Mouse (Mus musculus): ENCODE data around the gene Mbnl2. TPM values are rescaled to one million over a fixed set of nuclear protein-coding genes. Genes with fewer than 3 reads are reported as not detected.

Mbnl2 gene
- polyA plus RNA-seq, 1 experiment from 2014 or later = 163 TPM

DNA sequence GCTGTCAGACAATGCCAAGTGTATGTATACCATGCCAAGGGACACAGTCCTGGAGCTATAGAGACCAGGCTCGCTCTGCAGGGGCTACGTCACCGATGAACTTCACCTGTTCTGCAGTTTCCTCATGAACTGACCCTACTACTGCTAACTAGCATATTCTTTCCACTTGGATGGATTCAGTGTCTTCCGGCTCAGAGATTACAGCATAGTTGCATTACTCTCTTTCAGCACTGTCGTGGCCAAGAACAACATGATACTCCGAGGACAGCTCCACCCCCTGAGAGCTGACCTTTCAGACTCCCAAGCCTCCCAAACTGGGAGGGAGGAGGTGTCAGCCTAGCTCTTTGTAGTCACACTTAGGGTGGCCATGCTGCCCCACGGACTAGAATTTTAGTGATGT is 60.9 kb downstream of the Mbnl2 start:
- H3K4me1 ChIP-seq = peaks cover 40% of the 10 kb centered on the region
- no peak overlapping the region for H3K4me2 ChIP-seq
- peak overlapping the region; percentile 43 for H3K27ac ChIP-seq
- 50% methylated on average over 7 of the region's 7 CpGs for WGBS
- H3K4me3 ChIP-seq = no peak overlapping the region
- H3K9ac ChIP-seq = no peak overlapping the region
- no peaks in the 10 kb centered on the region for H3K9me3 ChIP-seq
- ATAC-seq (ENCODE audit: insufficient number of reproducible peaks, low FRiP score, low TSS enrichment, low read depth) = no peak
- H3K36me3 ChIP-seq = 0 out of 2 replicates have a peak, but pooled peaks cover 11% of the 10 kb centered on the region
- no peaks in the 10 kb centered on the region for H3K27me3 ChIP-seq

DNA sequence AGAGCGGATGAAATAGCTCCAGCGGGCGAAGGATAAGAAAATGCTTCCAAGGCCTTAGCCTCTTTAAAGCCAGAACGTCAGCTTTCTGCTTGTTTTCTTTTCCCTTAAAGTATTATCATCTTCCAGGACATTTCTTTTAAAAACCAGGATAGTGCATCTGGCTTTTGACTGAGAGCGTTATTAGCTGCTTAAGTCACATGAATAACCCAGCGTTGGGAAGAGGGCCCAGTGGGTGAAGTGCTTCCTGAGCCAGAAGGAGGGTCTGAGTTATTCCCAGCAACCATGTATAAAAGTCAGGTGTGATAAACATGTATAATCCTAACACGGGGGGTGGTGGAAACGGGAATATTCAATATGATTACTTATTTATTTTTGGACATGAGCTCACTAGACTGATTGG is 61.4 kb downstream of the Mbnl2 start:
- no peaks in the 10 kb centered on the region for H3K9me3 ChIP-seq
- no peak overlapping the region for H3K4me2 ChIP-seq
- peaks cover 43% of the 10 kb centered on the region for H3K4me1 ChIP-seq
- H3K4me3 ChIP-seq = no peak overlapping the region
- 62% methylated on average over 8 of the region's 8 CpGs for WGBS
- 0 out of 2 replicates have a peak, but pooled peaks cover 11% of the 10 kb centered on the region for H3K36me3 ChIP-seq
- peak overlapping the region; percentile 43 for H3K27ac ChIP-seq
- no peaks in the 10 kb centered on the region for H3K27me3 ChIP-seq
- no peak overlapping the region for H3K9ac ChIP-seq
- ATAC-seq (ENCODE audit: insufficient number of reproducible peaks, low FRiP score, low TSS enrichment, low read depth) = no peak

DNA sequence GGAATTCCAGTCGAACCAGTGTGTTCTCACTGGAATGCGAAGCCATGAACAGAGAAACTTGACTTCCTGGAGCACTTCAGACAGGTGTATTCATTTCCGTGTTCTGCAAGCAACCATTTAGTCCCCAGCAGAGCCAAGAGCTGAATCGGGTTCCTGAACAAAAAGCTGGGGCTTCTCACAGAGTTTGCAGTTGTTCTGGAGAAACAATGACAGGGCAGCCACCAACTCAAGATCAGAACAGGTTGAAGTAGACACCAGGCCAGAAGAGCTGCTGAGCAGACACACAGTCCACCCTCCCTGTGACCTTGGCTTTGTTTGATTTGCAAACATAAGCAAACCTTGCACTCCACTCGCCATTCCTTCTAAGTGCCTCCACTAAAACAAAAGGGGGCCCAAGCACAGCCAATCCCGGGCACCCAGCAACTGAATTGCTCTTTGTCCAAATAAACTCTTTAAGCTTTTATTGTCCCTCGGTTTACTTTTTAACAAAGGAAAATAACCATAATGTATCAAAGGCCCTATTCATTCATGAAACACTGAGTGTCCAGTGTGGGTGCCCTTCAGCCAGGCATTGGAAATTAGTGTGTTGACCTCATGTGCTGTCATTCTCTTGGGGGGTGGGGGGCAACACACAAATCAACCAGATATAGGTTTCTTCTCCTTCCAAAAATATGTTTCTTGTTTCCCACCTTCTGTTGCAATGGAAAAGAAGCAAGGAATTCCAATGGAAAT is 62.4 kb downstream of the Mbnl2 start:
- no peak overlapping the region for H3K4me3 ChIP-seq
- peaks cover 47% of the 10 kb centered on the region for H3K4me1 ChIP-seq
- H3K27ac ChIP-seq = 0 out of 2 replicates have a peak overlapping the region, but pooled peaks have one; percentile 5
- 39% methylated on average over 7 of the region's 7 CpGs for WGBS
- no peak overlapping the region for H3K9ac ChIP-seq
- H3K9me3 ChIP-seq = no peaks in the 10 kb centered on the region
- 0 out of 2 replicates have a peak, but pooled peaks cover 11% of the 10 kb centered on the region for H3K36me3 ChIP-seq
- H3K27me3 ChIP-seq = no peaks in the 10 kb centered on the region
- no peak for ATAC-seq (ENCODE audit: insufficient number of reproducible peaks, low FRiP score, low TSS enrichment, low read depth)
- H3K4me2 ChIP-seq = no peak overlapping the region

DNA sequence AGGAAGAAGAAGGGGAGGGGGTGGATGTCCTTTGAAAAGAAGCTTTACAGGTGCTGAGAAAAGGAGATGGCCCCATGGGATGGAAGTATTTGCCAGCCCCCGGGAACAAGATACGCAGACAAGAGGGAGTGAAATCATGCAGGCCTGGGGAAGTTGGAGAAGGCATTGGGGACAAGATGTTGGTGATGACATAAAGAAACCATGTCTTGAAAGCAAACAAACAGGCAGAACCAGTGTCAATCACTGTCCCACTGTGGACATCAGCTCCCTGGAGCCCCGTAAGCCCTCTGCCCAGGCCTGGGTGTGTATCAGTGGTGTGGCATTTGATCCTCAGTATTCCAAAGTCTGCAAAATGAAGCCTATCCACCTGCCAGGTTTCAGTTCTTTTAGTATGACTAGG is 63.2 kb downstream of the Mbnl2 start:
- Histone ChIP-seq H3K4me3 (no peak overlapping the region), H3K9me3 (no peaks in the 10 kb centered on the region), H3K27me3 (no peaks in the 10 kb centered on the region), H3K4me1 (peaks cover 45% of the 10 kb centered on the region), H3K4me2 (no peak overlapping the region), H3K27ac (no peak overlapping the region), H3K9ac (no peak overlapping the region), H3K36me3 (0 out of 2 replicates have a peak, but pooled peaks cover 8% of the 10 kb centered on the region)
- 85% methylated on average over 3 of the region's 3 CpGs for WGBS
- no peak for ATAC-seq (ENCODE audit: insufficient number of reproducible peaks, low FRiP score, low TSS enrichment, low read depth)

DNA sequence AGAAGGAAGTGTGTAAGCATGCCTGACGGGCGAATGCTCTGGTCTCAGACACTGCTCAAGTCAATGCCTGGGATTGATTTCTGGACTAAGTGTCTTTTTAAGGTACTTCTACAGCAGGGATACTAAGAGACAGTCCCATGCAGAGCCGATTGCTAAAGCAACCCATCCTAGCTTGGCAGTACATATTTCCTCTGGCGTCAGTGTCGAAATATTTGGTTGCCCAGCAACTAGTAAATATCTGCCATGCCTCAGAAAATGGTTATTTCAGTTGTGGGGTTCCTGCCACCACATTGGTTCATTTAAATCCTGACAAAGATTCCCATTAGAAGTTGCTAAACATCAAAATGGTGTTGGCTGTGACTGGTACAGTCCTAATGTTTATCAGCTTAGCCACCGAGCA is 66.4 kb downstream of the Mbnl2 start:
- Histone ChIP-seq H3K4me3 (no peak overlapping the region), H3K27ac (peak overlapping the region; percentile 33; the same call in 1 of the 2 replicates), H3K27me3 (no peaks in the 10 kb centered on the region), H3K36me3 (peaks cover 28% of the 10 kb centered on the region), H3K9ac (no peak overlapping the region), H3K4me1 (peaks cover 24% of the 10 kb centered on the region), H3K9me3 (no peaks in the 10 kb centered on the region), H3K4me2 (no peak overlapping the region)
- ATAC-seq (ENCODE audit: insufficient number of reproducible peaks, low FRiP score, low TSS enrichment, low read depth) = 0 out of 2 replicates have a peak, but pooled peaks have one; percentile 30
- 68% methylated on average over 6 of the region's 6 CpGs for WGBS

DNA sequence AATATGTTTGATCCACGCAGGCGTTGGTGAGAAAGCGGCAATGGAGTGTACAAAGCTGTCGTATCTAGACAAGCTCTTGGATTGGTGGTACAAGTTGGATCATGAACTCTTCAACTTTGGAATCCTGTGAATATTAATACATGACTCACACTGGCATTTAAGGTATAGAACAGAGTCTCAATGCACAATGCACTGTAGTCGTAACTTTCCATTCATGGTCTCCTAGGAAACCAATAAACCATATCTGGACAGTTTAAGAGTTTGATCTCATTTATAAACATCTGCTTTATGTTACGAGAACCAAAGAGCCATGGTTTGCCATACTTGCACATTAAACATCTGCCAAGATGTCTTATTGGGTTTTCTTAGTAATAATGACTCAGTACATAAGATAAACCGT is 66.9 kb downstream of the Mbnl2 start:
- H3K27me3 ChIP-seq = no peaks in the 10 kb centered on the region
- WGBS = 53% methylated on average over 7 of the region's 7 CpGs
- H3K4me3 ChIP-seq = no peak overlapping the region
- H3K27ac ChIP-seq = 0 out of 2 replicates have a peak overlapping the region, but pooled peaks have one; percentile 33
- no peak overlapping the region for H3K4me2 ChIP-seq
- 0 out of 2 replicates have a peak, but pooled peaks have one; percentile 35 for ATAC-seq (ENCODE audit: insufficient number of reproducible peaks, low FRiP score, low TSS enrichment, low read depth)
- peaks cover 20% of the 10 kb centered on the region for H3K4me1 ChIP-seq
- no peaks in the 10 kb centered on the region for H3K9me3 ChIP-seq
- H3K9ac ChIP-seq = no peak overlapping the region
- peaks cover 31% of the 10 kb centered on the region for H3K36me3 ChIP-seq

DNA sequence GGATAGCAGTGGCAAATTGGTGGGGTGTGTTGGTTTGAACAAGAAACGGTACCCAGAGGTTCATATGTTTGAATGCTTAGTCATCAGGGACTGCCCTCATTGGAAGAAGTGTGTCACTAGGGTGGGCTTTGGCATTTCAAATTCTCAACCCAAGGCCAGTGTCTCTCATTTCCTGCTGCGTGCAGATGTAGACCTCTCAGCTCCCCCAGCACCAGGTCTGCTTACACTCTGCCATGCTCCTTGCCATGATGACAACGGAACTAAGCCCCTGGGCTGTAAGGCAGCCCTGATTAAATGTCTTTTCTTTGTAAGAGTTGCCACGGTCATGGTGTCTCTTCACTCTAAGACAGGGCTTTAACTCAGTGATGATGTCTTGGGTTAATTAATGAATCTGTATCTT is 69.2 kb downstream of the Mbnl2 start:
- Histone ChIP-seq H3K27ac (no peak overlapping the region), H3K4me3 (no peak overlapping the region), H3K9ac (no peak overlapping the region), H3K27me3 (no peaks in the 10 kb centered on the region), H3K4me2 (no peak overlapping the region), H3K4me1 (peaks cover 10% of the 10 kb centered on the region; the same call in 1 of the 2 replicates), H3K9me3 (no peaks in the 10 kb centered on the region), H3K36me3 (peaks cover 46% of the 10 kb centered on the region)
- WGBS = 90% methylated on average over 4 of the region's 4 CpGs
- ATAC-seq (ENCODE audit: insufficient number of reproducible peaks, low FRiP score, low TSS enrichment, low read depth) = no peak

DNA sequence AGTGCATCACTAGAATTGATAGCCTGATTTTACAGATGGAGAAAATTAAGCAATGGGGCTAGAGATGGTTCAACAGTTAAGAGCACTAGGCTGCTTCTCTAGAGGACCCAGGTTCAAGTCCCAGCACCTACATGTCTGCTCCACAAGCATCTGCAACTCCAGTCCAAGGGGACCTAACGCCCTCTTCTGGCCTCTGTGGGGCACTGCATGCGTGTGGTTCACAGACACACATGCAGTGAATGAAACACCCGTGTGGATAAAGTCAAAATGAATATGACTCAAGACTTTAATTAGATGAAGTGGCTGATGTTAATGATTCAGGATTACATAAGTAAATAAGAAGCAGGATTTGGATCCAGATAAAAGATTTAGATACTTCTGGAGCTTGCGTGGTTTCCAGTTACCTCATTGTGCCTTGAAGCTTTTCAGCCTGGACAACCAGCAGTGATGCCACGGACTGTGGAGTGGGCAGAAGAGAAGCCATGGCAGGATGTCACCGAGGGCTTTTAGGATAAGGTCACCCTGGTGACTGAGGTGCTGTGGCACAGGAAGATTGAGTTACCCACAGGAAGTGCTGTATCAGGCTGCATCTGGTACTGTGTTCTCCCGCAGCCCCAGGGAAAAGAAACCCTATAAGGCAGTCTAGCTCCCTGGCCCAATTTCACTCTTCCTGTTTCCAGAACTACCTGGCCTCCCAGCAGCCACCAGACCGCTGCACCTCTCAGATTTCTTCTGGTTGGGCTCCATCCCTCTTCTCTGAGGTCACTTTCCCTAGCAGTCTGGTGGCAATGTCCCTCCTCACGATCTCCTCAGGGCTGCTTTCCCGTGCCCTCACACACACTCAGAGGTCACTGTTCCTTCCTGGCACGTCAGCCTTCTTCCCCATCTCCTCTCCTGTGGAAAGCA is 72.2 kb downstream of the Mbnl2 start:
- H3K27ac ChIP-seq = no peak overlapping the region
- WGBS = 76% methylated on average over 11 of the region's 11 CpGs
- no peak for ATAC-seq (ENCODE audit: insufficient number of reproducible peaks, low FRiP score, low TSS enrichment, low read depth)
- no peak overlapping the region for H3K4me3 ChIP-seq
- H3K4me1 ChIP-seq = peaks cover 12% of the 10 kb centered on the region
- H3K4me2 ChIP-seq = no peak overlapping the region
- H3K9ac ChIP-seq = no peak overlapping the region
- no peaks in the 10 kb centered on the region for H3K9me3 ChIP-seq
- H3K36me3 ChIP-seq = peaks cover 42% of the 10 kb centered on the region
- no peaks in the 10 kb centered on the region for H3K27me3 ChIP-seq

DNA sequence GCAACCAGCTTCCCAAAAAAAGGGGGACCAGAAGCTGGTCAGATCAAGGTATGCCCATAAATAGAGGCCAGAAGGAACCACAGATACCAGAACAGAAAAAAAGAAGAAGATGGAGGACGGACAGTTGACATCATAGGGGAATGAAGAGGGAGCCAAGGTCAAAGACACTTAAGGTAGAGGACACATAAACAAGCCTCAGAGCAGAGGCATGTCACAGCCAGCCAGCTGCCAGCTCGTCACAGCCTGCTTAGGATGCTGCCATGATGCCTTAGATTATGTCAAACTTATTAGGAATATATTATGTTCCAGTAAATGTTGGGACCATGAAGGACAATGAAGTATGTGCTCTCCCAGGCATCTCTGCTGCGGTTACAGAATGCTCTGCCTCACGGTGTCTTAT is 73.9 kb downstream of the Mbnl2 start:
- Histone ChIP-seq H3K9ac (no peak overlapping the region), H3K9me3 (no peaks in the 10 kb centered on the region), H3K27me3 (no peaks in the 10 kb centered on the region), H3K4me2 (no peak overlapping the region), H3K27ac (no peak overlapping the region), H3K36me3 (peaks cover 38% of the 10 kb centered on the region), H3K4me3 (no peak overlapping the region), H3K4me1 (peaks cover 28% of the 10 kb centered on the region)
- no peak for ATAC-seq (ENCODE audit: insufficient number of reproducible peaks, low FRiP score, low TSS enrichment, low read depth)
- 91% methylated on average over 4 of the region's 4 CpGs for WGBS

DNA sequence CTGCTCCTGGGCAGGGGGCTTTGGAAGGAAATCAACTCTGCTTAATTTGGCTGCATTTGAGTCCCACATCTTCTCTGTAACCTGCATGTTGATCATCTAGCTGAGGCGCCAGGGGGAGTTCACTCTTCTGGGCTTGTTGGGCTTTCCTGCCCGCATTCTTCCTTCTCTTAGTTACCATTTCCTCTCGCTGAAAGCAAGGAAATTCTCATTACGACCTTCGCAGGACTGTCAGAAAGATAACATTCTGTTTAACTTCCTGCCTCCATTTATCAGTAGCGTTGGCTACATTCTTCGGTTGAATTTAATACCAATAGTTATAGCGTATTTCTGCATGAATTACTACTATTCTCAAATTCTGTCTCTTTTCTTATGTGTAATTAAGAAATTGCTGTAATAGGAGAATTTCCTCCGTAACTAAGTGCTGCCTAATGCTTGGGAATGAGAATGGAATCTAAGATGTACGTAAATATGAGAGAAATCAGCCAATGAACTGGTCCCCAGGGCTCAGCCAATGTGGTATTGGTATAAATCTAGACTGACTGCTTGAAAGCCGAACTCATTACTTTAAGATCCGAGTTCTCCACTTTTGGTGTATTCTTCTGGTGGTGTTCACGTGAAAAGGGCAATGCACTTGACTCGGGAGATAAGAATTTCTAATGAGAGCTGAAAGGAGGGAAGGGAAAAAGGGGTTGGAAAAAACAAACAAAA is 76.8 kb downstream of the Mbnl2 start:
- ATAC-seq (ENCODE audit: insufficient number of reproducible peaks, low FRiP score, low TSS enrichment, low read depth) = no peak
- no peaks in the 10 kb centered on the region for H3K9me3 ChIP-seq
- no peaks in the 10 kb centered on the region for H3K27me3 ChIP-seq
- H3K4me3 ChIP-seq = no peak overlapping the region
- H3K27ac ChIP-seq = peak overlapping the region; percentile 82
- H3K4me1 ChIP-seq = peaks cover 46% of the 10 kb centered on the region
- WGBS = 60% methylated on average over 14 of the region's 14 CpGs
- no peak overlapping the region for H3K9ac ChIP-seq
- H3K4me2 ChIP-seq = no peak overlapping the region
- H3K36me3 ChIP-seq = peaks cover 17% of the 10 kb centered on the region

DNA sequence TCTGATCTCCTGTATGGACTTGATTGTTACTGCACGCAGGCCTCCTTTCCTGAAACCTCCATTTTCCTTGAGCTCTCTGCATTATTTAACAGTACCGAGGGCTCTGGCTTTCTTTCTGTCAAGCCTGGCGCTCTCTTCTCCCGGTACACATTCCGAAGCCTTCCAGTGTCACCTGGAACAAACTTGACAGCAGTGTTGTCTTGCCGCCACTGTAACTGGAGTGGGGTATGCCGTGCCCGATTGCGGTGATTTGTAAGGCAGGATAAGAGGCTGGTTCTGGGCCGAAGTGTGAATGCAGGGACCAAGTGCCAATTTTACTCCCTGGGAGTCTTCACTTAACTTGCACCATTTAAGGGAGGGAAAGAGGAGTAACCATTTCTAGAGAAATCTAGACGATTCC is 77.7 kb downstream of the Mbnl2 start:
- peaks cover 12% of the 10 kb centered on the region for H3K36me3 ChIP-seq

More for the DNA sequence above, 77.7 kb downstream of the Mbnl2 start:
- Histone ChIP-seq H3K27ac (peak overlapping the region; percentile 82), H3K9ac (no peak overlapping the region), H3K27me3 (no peaks in the 10 kb centered on the region), H3K4me3 (no peak overlapping the region), H3K4me2 (no peak overlapping the region), H3K4me1 (peaks cover 47% of the 10 kb centered on the region), H3K9me3 (no peaks in the 10 kb centered on the region)
- no peak for ATAC-seq (ENCODE audit: insufficient number of reproducible peaks, low FRiP score, low TSS enrichment, low read depth)
- 33% methylated on average over 11 of the region's 11 CpGs for WGBS
